Mouse (Mus musculus) large intestine, adult 2 months (tissue): ENCODE results near the gene Olfr215. TPM values are rescaled to one million over a fixed set of nuclear protein-coding genes. Genes with fewer than 3 reads are reported as not detected.
A peak's percentile ranks its signal among the peaks of the same experiment; 100 is the strongest.
"Not testable (repeated sequence)": the region's sequence is repeated elsewhere in the genome, so short reads cannot be mapped to it uniquely, and the experiment has no call there.

ENCODE experiments used
- DNase-seq: peaks from one replicate; pipeline ENCODE4 v3.0.0-alpha.2; 2012; ENCODE audit warnings: low read depth, low spot score
- WGBS: fragments of 180-500 bp; shearing (Covaris S2); methylation state at CpG from one replicate; pipeline ENCODE4 v1.1.7; 2018; 5-methylcytosine and 5-hydroxymethylcytosine counted together
- polyA plus RNA-seq: library from polyadenylated mRNA; depleted of rRNA; stranded (reverse); fragments of >200 nt; gene quantifications from 2 replicates; pipeline ENCODE4 v1.2.3, GENCODE M21; 2012; rRNA removed

The Olfr215 gene
- polyA plus RNA-seq = not detected in 2 replicates

DNA sequence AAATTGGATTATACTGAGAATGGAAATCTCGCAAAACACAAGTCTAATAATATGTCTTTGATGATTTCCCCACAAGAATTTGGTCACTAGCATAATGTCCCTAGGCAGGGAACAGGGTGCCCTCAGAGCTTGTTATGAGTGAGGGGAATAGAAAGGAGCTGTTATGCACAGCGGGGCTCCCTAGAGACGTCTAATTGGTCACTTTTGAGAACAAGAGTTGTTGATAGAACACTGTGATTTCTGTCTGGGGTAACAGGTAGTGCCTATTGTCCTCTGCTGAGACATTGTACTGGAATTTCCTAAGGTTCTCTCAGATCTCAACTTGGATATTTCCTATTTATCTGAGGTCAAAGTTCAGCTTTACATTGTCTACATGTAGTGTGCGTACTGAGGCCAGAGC is at the start of gene Olfr215:
Gene Olfr215, minus strand, starts transcription at position 101 of the 400 bp plus-strand sequence.
- WGBS = 69% methylated on average over 4 of the region's 4 CpGs
- DNase-seq = no peak

GRCm38 (mm10) chr6:116632129-116632528 is 48.1 kb upstream of the Olfr215 start:
- DNase-seq = no peak
- WGBS = 36% methylated on average over 1 of the region's 1 CpGs

DNA sequence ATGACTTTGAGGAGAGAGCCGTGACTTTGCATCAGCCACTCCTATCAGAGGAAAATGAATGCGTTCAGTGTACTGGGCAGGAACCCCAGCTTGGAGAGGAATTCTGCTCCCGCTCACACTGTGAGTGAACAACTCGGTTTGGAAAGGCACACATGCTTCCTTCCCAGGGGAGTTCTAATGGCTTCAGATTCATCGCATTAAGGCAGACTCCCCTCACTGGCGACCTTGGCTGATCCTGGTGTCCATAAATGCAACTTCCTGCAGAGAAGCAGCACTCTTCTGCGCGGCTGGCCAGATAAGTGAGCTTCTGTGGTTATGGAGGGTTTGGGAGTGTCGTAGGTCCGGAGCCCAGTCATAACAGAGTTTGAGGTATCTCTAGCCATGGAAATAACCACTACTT is 45.8 kb upstream of the Olfr215 start:
- 87% methylated on average over 10 of the region's 10 CpGs for WGBS
- no peak for DNase-seq

GRCm38 (mm10) chr6:116628539-116629171 is 44.7 kb upstream of the Olfr215 start, which contains the start of gene Zfp422:
TSS of gene Zfp422 (minus strand) at chr6:116628999.
- WGBS = under 1% methylated on average over 56 of the region's 56 CpGs
- DNase-seq = no peak

DNA sequence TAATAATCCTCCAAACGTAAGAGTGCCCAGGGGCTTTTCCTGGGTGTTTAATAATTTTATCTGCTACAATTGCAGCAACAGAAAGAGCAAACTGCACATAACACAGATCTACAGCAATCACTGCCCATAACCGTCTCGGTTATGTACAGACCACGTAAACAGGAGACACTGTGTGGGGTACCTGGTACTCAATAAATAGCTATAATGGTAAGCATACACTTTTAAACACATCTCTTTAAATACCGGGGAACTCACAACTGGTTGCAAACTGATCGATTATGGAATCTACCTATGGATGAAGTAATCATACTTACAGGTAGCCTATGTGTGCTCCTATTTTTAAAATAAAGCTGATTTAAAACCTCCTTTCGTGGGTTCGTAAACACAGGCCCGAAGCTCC is 44.1 kb upstream of the Olfr215 start:
- DNase-seq = no peak
- WGBS = 5% methylated on average over 9 of the region's 9 CpGs

DNA sequence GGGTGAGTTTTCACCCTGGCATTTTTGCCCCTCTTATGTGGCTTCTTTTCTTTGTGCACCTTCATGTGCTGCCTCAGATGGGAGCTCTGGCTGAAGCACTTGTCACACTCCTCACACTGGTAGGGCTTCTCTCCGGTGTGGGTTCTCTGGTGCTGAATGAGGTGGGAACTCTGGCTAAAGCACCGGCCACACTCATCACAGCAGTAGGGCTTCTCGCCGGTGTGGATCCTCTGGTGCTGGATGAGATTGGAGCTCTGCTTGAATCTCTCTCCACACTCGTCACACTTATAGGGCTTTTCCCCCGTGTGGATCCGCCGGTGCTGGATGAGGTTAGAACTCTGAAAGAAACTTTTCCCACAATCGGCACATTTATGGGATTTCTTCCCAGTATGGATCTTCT is 42.4 kb upstream of the Olfr215 start:
- WGBS = 98% methylated on average over 9 of the region's 9 CpGs
- not testable (repeated sequence) for DNase-seq

GRCm38 (mm10) chr6:116621318-116622023 is 37.5 kb upstream of the Olfr215 start:
- no peak for DNase-seq

GRCm38 (mm10) chr6:116618073-116618472 is 34.1 kb upstream of the Olfr215 start:
- no peak for DNase-seq

More at GRCm38 (mm10) chr6:116621318-116622023, 37.5 kb upstream of the Olfr215 start:
- WGBS = 54% methylated on average over 8 of the region's 8 CpGs

DNA sequence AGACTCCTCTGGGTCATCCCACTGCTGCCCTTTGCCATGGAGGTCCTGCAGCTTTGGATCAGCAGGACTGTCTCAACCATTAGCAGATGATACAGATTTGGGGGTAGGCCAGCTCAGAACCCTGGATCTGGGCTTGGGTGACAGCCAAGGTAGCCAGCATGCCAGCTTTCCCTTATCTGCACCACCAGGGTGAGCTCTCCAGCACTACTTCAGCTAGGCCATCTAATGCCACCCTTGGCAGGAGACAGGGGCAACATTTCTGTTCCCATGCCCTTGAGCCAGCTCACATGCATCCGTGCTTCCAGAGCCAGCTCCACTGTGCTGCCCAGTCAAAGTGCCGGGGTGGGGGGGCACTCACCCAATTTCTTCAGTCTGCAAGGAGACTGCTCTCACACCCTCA is 31.7 kb upstream of the Olfr215 start:
- no peak for DNase-seq
- WGBS = 91% methylated on average over 2 of the region's 2 CpGs

- WGBS = 48% methylated on average over 4 of the region's 4 CpGs
- DNase-seq = no peak
Measured at GRCm38 (mm10) chr6:116607230-116607629, 23.2 kb upstream of the Olfr215 start.

DNA sequence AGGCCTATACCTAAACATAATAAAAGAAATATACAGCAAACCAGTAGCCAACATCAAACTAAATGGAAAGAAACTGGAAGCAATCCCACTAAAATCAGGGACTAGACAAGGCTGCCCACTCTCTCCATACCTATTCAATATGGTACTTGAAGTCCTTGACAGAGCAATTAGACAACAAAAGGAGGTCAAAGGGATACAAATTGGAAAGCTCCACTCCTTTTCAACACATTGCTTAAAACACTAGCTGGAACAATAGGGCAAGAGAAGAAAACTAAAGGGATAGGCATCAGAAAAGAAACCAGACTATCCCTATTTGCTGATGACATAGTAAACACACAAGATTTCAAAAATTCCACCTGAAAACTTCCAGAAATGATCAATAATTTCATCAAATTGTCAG is 17.0 kb upstream of the Olfr215 start:
- DNase-seq = not testable (repeated sequence)

DNA sequence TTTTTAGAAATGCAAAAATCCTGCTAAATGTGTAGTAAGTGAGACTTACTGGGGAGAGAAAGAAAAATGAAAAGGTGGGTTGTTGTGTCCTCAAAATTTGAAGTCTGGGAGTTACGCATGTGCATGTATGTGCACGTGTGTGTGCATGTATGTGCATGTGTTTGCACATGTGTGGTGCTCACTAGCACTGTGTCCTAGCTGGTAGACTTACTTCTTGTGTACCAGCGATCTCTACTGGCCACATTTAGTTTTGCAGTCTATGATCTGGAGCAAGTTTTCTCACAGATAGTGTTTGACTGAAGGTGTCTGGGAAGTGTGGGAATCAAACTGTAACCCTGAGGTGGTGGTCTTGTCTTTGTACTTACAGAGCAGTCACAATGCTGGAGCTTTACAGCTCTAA is 14.2 kb downstream of the Olfr215 start:
- peak; percentile 0 for DNase-seq
- 24% methylated on average over 3 of the region's 3 CpGs for WGBS

- 29% methylated on average over 3 of the region's 3 CpGs for WGBS
- no peak for DNase-seq
Measured at GRCm38 (mm10) chr6:116554952-116555351, 29.0 kb downstream of the Olfr215 start.

GRCm38 (mm10) chr6:116553935-116554334 is 30.1 kb downstream of the Olfr215 start, which contains the start of gene Olfr214:
TSS of gene Olfr214 (plus strand) at chr6:116554235.
- WGBS = 63% methylated on average over 1 of the region's 1 CpGs

GRCm38 (mm10) chr6:116550841-116551240 is 33.2 kb downstream of the Olfr215 start, which contains the start of gene Gm5580:
TSS of gene Gm5580 (plus strand) at chr6:116551141.
- WGBS = 93% methylated on average over 11 of the region's 11 CpGs
- not testable (repeated sequence) for DNase-seq

More at GRCm38 (mm10) chr6:116553935-116554334, 30.1 kb downstream of the Olfr215 start, which contains the start of gene Olfr214:
- DNase-seq = no peak

DNA sequence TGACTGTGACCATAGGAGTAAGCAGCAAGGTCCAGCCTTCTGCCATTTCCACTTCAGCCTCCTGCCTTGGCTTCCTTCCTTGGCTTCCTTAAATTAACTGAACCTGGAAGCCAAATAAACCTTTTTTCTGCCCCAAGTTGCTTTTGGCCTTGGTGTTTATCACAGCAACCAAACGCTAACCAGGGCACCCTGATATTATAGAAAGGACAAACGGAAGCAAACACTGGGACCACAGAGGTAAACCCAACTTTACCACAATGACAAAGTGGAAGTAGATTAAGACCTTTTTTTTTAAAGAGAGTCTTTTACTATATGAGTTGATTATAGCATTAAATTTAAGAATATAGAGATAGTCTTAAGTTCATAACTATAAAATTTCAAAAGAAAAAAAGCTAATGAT is 41.5 kb downstream of the Olfr215 start:
- no peak for DNase-seq
- 72% methylated on average over 2 of the region's 2 CpGs for WGBS

GRCm38 (mm10) chr6:116538156-116538555 is 45.8 kb downstream of the Olfr215 start, which contains the start of gene Olfr213:
TSS of gene Olfr213 (plus strand) at chr6:116538456.
- no peak for DNase-seq
- 81% methylated on average over 1 of the region's 1 CpGs for WGBS
